Mouse (Mus musculus): ENCODE results near the gene Arih1.
"Not testable (repeated sequence)": the region's sequence is repeated elsewhere in the genome, so short reads cannot be mapped to it uniquely, and the experiment has no call there.

- TF ChIP-seq CTCF (conservative IDR thresholded peaks at IDR 0.05; ENCODE audit: insufficient read depth, insufficient read length, low read depth, low read length); POLR2A (IDR thresholded peaks at IDR 0.05; ENCODE audit: low read depth, low read length): not testable (repeated sequence)
Measured at GRCm38 (mm10) chr9:59360487-59360886, 125.9 kb downstream of the Arih1 start.
